Mouse (Mus musculus): ENCODE data around the gene Mrtfa. TPM values are rescaled to one million over a fixed set of nuclear protein-coding genes. Genes with fewer than 3 reads are reported as not detected.

Gene Mrtfa
- polyA plus RNA-seq, 2 experiments = 3.4 to 4.8 TPM

- no peaks in the 10 kb centered on the region for H3K27me3 ChIP-seq (ENCODE audit: control insufficient read depth, insufficient read depth, low read length)
- DNase-seq (ENCODE audit: low read depth in 3 of 3, low spot score in 3 of 3) (no peak), ATAC-seq (ENCODE audit: insufficient read depth) (no peak)
- H3K36me3 ChIP-seq (replicated peaks; ENCODE audit: control insufficient read depth, insufficient read depth, low read depth) = no peaks in the 10 kb centered on the region
- H3K9ac ChIP-seq (replicated peaks) = no peak overlapping the region; the same call in 1 of the 2 replicates
- H3K4me3 ChIP-seq (ENCODE audit: insufficient read depth in 1 of 2, low read depth in 2 of 2, low read length in 2 of 2) = no peak overlapping the region
- no peak overlapping the region for H3K4me2 ChIP-seq (ENCODE audit: low read depth)
- no peak overlapping the region for H3K27ac ChIP-seq
- no peaks in the 10 kb centered on the region for H3K9me3 ChIP-seq (ENCODE audit: control insufficient read depth, low read length)
- TF ChIP-seq EP300 (IDR thresholded peaks at IDR 0.05; ENCODE audit: low read depth) (peak; percentile 32; the same call in 1 of the 2 replicates), CTCF (IDR thresholded peaks at IDR 0.05; ENCODE audit: low read depth) (no peak)
- 28% methylated on average over 1 of the region's 1 CpGs for WGBS (ENCODE audit: insufficient replicate concordance)
- H3K4me1 ChIP-seq (replicated peaks; ENCODE audit: control insufficient read depth in 2 of 2, insufficient read depth in 2 of 2, low read length in 1 of 2) = peaks cover 10 to 19% of the 10 kb centered on the region in 2 experiments
These were observed 193.5 kb downstream of the Mrtfa start for GRCm38 (mm10) chr15:80997077-80997476.

DNA sequence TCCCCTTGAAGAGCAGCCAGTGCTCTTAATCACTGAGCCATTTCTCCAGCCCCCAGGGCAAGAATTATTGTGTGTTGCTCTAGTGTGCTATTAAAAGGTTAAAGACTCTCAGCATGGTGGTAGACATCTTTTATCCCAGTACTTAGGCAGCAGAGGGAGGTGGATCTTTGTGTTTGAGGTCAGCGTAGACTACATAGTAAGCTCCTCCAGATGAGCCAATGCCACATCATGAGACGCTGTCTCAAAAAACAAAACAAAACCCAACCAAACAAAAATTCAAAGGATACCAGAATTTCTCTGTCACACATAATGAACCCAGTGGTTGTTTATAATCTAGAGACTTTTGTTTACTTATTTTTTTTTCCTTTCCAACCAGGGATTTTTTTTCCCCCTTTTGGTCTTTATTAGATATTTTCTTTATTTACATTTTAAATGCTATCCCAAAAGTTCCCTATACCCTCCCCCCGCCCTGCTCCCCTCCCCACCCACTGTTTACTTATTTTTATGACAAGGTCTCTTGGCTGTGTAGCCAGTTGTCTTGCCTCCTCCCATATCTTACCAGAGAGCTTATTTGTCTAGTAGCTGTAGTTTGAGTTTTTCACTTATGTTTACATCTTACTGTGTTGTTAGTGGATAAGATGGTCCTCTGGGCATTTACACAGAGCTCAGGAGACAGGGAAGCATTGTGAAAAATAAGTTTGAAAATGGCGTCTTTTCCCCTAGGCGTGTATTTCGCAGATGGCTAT is 194.3 kb downstream of the Mrtfa start:
- H3K27me3 ChIP-seq (ENCODE audit: control insufficient read depth, insufficient read depth, low read length) = no peaks in the 10 kb centered on the region
- H3K4me3 ChIP-seq (ENCODE audit: insufficient read depth in 1 of 2, low read depth in 2 of 2, low read length in 2 of 2) = no peak overlapping the region
- WGBS (ENCODE audit: insufficient replicate concordance) = 79% methylated on average over 6 of the region's 6 CpGs
- no peak overlapping the region for H3K9ac ChIP-seq (replicated peaks)
- DNase-seq (ENCODE audit: low read depth in 3 of 3, low spot score in 3 of 3) (no peak), ATAC-seq (ENCODE audit: insufficient read depth) (no peak)
- no peaks in the 10 kb centered on the region for H3K36me3 ChIP-seq (replicated peaks; ENCODE audit: control insufficient read depth, insufficient read depth, low read depth)
- H3K27ac ChIP-seq = no peak overlapping the region
- H3K4me2 ChIP-seq (ENCODE audit: low read depth) = no peak overlapping the region
- no peak for TF ChIP-seq EP300 (IDR thresholded peaks at IDR 0.05; ENCODE audit: low read depth)
- no peak for TF ChIP-seq CTCF (IDR thresholded peaks at IDR 0.05; ENCODE audit: low read depth)
- H3K9me3 ChIP-seq (ENCODE audit: control insufficient read depth, low read length) = no peaks in the 10 kb centered on the region
- H3K4me1 ChIP-seq (replicated peaks; ENCODE audit: control insufficient read depth in 2 of 2, insufficient read depth in 2 of 2, low read length in 1 of 2) = peaks cover 10 to 19% of the 10 kb centered on the region in 2 experiments

DNA sequence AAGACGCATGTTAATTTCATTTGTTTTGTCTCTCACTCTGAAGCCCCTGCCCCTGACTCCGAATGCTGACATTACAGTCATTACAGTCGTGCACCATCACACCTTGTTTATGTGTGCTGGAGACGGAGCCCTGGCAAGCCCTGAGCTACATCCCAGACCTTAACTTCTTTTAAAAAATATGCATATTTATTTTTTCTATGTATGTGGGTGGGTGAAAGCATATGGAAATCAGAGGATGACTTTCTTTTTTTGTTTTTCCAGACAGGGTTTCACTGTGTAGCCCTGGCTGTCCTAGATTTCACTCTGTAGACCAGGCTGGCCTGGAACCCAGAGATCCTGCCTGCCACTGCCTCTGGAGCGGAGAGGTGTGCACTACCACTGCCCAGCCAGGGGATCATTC is 195.6 kb downstream of the Mrtfa start:
- TF ChIP-seq EP300 (IDR thresholded peaks at IDR 0.05; ENCODE audit: low read depth) (no peak), CTCF (IDR thresholded peaks at IDR 0.05; ENCODE audit: low read depth) (no peak)
- no peak overlapping the region for H3K27ac ChIP-seq
- WGBS (ENCODE audit: insufficient replicate concordance) = 86% methylated on average over 5 of the region's 5 CpGs
- no peaks in the 10 kb centered on the region for H3K9me3 ChIP-seq (ENCODE audit: control insufficient read depth, low read length)
- ATAC-seq (ENCODE audit: insufficient read depth) (no peak), DNase-seq (ENCODE audit: low read depth in 3 of 3, low spot score in 3 of 3) (no peak)
- peaks cover 7 to 12% of the 10 kb centered on the region in 2 experiments for H3K4me1 ChIP-seq (replicated peaks; ENCODE audit: control insufficient read depth in 2 of 2, insufficient read depth in 2 of 2, low read length in 1 of 2)
- no peaks in the 10 kb centered on the region for H3K27me3 ChIP-seq (ENCODE audit: control insufficient read depth, insufficient read depth, low read length)
- H3K9ac ChIP-seq (replicated peaks) = no peak overlapping the region
- no peaks in the 10 kb centered on the region for H3K36me3 ChIP-seq (replicated peaks; ENCODE audit: control insufficient read depth, insufficient read depth, low read depth)
- no peak overlapping the region for H3K4me2 ChIP-seq (ENCODE audit: low read depth)
- H3K4me3 ChIP-seq (ENCODE audit: insufficient read depth in 1 of 2, low read depth in 2 of 2, low read length in 2 of 2) = no peak overlapping the region

DNA sequence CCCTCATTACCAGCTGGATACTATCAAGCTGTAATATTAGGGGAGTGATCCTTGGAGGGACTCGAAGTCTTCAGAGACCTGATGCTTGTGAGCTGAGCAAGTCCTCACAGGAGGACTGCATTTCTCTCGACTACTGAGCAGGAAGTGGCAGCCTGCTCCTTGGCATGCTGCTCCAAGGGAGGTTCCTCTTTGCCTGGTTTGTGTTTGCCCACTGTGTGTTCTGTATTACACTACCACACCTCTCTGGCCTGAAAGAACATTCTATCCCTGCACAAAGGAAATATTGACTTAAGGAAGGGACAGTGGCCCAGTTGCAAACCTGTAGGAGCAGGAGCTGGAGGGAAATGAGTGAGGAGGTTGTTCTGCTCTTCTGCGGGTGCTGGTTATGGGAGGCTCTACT is 200.8 kb downstream of the Mrtfa start:
- Histone ChIP-seq H3K4me1 (replicated peaks; ENCODE audit: control insufficient read depth in 2 of 2, insufficient read depth in 2 of 2, low read length in 1 of 2) (peaks cover 2 to 10% of the 10 kb centered on the region in 2 experiments; a peak in 3 of 4 replicates), H3K27ac (no peak overlapping the region), H3K27me3 (ENCODE audit: control insufficient read depth, insufficient read depth, low read length) (no peaks in the 10 kb centered on the region), H3K4me3 (ENCODE audit: insufficient read depth in 1 of 2, low read depth in 2 of 2, low read length in 2 of 2) (no peak overlapping the region), H3K9me3 (ENCODE audit: control insufficient read depth, low read length) (no peaks in the 10 kb centered on the region), H3K4me2 (ENCODE audit: low read depth) (no peak overlapping the region), H3K9ac (replicated peaks) (no peak overlapping the region), H3K36me3 (replicated peaks; ENCODE audit: control insufficient read depth, insufficient read depth, low read depth) (no peaks in the 10 kb centered on the region)
- 42% methylated on average over 3 of the region's 3 CpGs for WGBS (ENCODE audit: insufficient replicate concordance)
- no peak for TF ChIP-seq EP300 (IDR thresholded peaks at IDR 0.05; ENCODE audit: low read depth)
- no peak for TF ChIP-seq CTCF (IDR thresholded peaks at IDR 0.05; ENCODE audit: low read depth)
- DNase-seq (ENCODE audit: low read depth in 3 of 3, low spot score in 3 of 3) (no peak), ATAC-seq (ENCODE audit: insufficient read depth) (no peak)

DNA sequence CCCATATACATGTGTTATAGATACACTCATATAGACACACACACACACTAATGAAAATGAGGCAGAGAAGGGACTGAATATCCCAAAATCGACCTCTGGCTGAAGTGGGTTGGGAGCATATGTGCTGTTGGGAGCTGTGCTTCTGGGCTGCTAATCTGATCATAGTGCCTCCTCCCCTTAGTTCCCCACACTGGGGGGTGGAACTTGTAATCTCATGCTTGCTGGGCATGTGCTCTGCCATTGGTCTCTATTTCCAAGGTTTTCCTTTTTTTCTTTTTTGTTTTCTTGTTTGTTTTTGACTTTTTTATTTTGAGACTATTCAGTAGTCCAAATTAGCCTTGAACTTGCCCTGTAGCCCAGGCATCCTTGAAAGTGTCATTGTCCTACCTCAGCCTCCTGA is 202.2 kb downstream of the Mrtfa start:
- no peak overlapping the region for H3K27ac ChIP-seq
- WGBS (ENCODE audit: insufficient replicate concordance) = 14% methylated on average over 1 of the region's 1 CpGs
- ATAC-seq (ENCODE audit: insufficient read depth) = peak; percentile 65; the same call in 1 of the 2 replicates
- no peak overlapping the region for H3K4me3 ChIP-seq (ENCODE audit: insufficient read depth in 1 of 2, low read depth in 2 of 2, low read length in 2 of 2)
- H3K27me3 ChIP-seq (ENCODE audit: control insufficient read depth, insufficient read depth, low read length) = no peaks in the 10 kb centered on the region
- H3K9me3 ChIP-seq (ENCODE audit: control insufficient read depth, low read length) = no peaks in the 10 kb centered on the region
- H3K36me3 ChIP-seq (replicated peaks; ENCODE audit: control insufficient read depth, insufficient read depth, low read depth) = no peaks in the 10 kb centered on the region
- H3K9ac ChIP-seq (replicated peaks) = no peak overlapping the region
- TF ChIP-seq CTCF (IDR thresholded peaks at IDR 0.05; ENCODE audit: low read depth) (no peak), EP300 (IDR thresholded peaks at IDR 0.05; ENCODE audit: low read depth) (no peak)
- H3K4me1 ChIP-seq (replicated peaks; ENCODE audit: control insufficient read depth in 2 of 2, insufficient read depth in 2 of 2, low read length in 1 of 2) = peaks cover 2 to 10% of the 10 kb centered on the region in 2 experiments; a peak in 3 of 4 replicates
- no peak for DNase-seq (ENCODE audit: low read depth in 3 of 3, low spot score in 3 of 3)
- no peak overlapping the region for H3K4me2 ChIP-seq (ENCODE audit: low read depth)

Measured in liver, embryonic 14.5 days (tissue).